In genomic region chr9:53256690-53257305, GRCm38 (mm10) we compare ENCODE assay signal across 17 mouse cellular contexts. TPM values are rescaled to one million over a fixed set of nuclear protein-coding genes. Genes with fewer than 3 reads are reported as not detected.
DNase-seq lines count a peak whose midpoint lies in the region; ATAC-seq lines count a peak whose summit lies in the region.
"Had no signal": no experiment of that assay in that cellular context is flagged by ENCODE, and none has a peak within 500 bp of the region (broad histone marks: within the 10 kb centered on the region; RNA-seq: fewer than 3 reads in every experiment).

No protein-coding gene starts in this region.

- peak; percentile 64; the same call in 1 of the 2 replicates for ATAC-seq in frontal cortex, adult (ENCODE audit: low TSS enrichment)
- ATAC-seq: CD4-positive, CD25-positive, alpha-beta regulatory T cell, adult 4 months; forebrain, embryonic 14.5 days had no signal

- DNase-seq in cerebellum, adult 18-20 months = peak; percentile 21 to 33
- no peak for DNase-seq in cerebellum, postnatal 10 days
- no peak for DNase-seq in frontal cortex, postnatal 14 days (ENCODE audit: low spot score in 2 of 2)
- peak; percentile 11 for DNase-seq in layer of hippocampus, adult 9-10 months (ENCODE audit: low spot score)
- no peak for DNase-seq in layer of hippocampus, postnatal 10 days (ENCODE audit: low spot score in 2 of 2)
- peak; percentile 32 for DNase-seq in right cerebral cortex, adult 18-20 months
- no peak for DNase-seq in right cerebral cortex, postnatal 4 days
- DNase-seq: adrenal gland, adult 8-10 months; adrenal gland, postnatal 36 days; B cell, adult 2 months; embryo, embryonic 11 days; gastrocnemius, postnatal 10 days; heart, adult 2 months had no signal

RNA-seq across cellular contexts. Expression of gene Ddx10, which starts 8.9 kb away (rescaled TPM):
- 10 to 100 TPM; 21.9 to 22.5 TPM for total RNA-seq in layer of hippocampus, postnatal 10 days (2021)

RNA-seq across cellular contexts. Expression of gene Exph5, which starts 44.7 kb away (rescaled TPM):
- total RNA-seq in layer of hippocampus, postnatal 10 days (2021) = 1 to 10 TPM; 1.7 to 2.1 TPM
- total RNA-seq: common myeloid progenitor, adult 5-6 weeks had no signal

Comparison
In these comparisons a context has a peak if more than half of its experiments do, and no peak if none do; other contexts are left out.
1. DNase-seq: peak in cerebellum, adult 18-20 months (2 of 2), layer of hippocampus, adult 9-10 months (single experiment) and right cerebral cortex, adult 18-20 months (single experiment); none in cerebellum, postnatal 10 days (0 of 2), frontal cortex, postnatal 14 days (0 of 2), layer of hippocampus, postnatal 10 days (0 of 2) and right cerebral cortex, postnatal 4 days (single experiment).